Mouse (Mus musculus): Measurements from ENCODE around the gene Nthl1. TPM values are rescaled to one million over a fixed set of nuclear protein-coding genes. Genes with fewer than 3 reads are reported as not detected.
"Not testable (repeated sequence)": the region's sequence is repeated elsewhere in the genome, so short reads cannot be mapped to it uniquely, and the experiment has no call there.

Gene Nthl1
- polyA plus RNA-seq, 1 experiment: 4.1 TPM

GRCm38 (mm10) chr17:24658017-24658758, 25.7 kb downstream of the Nthl1 start, which contains the start of gene Npw:
Gene Npw (minus strand): TSS chr17:24658457.
- no peak for TF ChIP-seq CTCF (IDR thresholded peaks at IDR 0.05; ENCODE audit: low read depth, low read length)
- no peak for TF ChIP-seq POLR2A (IDR thresholded peaks at IDR 0.05; ENCODE audit: borderline replicate concordance, low read depth, low read length)
- Histone ChIP-seq H3K4me3 (ENCODE audit: insufficient read depth, low read length) (peak within 1 kb of the TSS; percentile 42), H3K27ac (ENCODE audit: insufficient read depth, low read depth, low read length) (no peak within 1 kb of the TSS), H3K4me1 (ENCODE audit: control insufficient read depth, insufficient read depth, low read length) (no peaks in the 10 kb centered on the region)

- H3K4me1 ChIP-seq (ENCODE audit: control insufficient read depth, insufficient read depth, low read length): peaks cover 17% of the 10 kb centered on the region
- not testable (repeated sequence) for H3K4me3 ChIP-seq (ENCODE audit: insufficient read depth, low read length)
Measured at GRCm38 (mm10) chr17:24667011-24667410, 34.5 kb downstream of the Nthl1 start.

GRCm38 (mm10) chr17:24667416-24667815, 34.9 kb downstream of the Nthl1 start:
- H3K4me1 ChIP-seq (ENCODE audit: control insufficient read depth, insufficient read depth, low read length): peaks cover 19% of the 10 kb centered on the region
- no peak overlapping the region for H3K4me3 ChIP-seq (ENCODE audit: insufficient read depth, low read length)
- H3K27ac ChIP-seq (ENCODE audit: insufficient read depth, low read depth, low read length): no peak overlapping the region
- TF ChIP-seq POLR2A (IDR thresholded peaks at IDR 0.05; ENCODE audit: borderline replicate concordance, low read depth, low read length) (no peak), CTCF (IDR thresholded peaks at IDR 0.05; ENCODE audit: low read depth, low read length) (peak; percentile 64)

More at GRCm38 (mm10) chr17:24667011-24667410, 34.5 kb downstream of the Nthl1 start:
- H3K27ac ChIP-seq (ENCODE audit: insufficient read depth, low read depth, low read length): not testable (repeated sequence)

- Histone ChIP-seq H3K27ac (ENCODE audit: insufficient read depth, low read depth, low read length) (peak overlapping the region; percentile 43), H3K4me3 (ENCODE audit: insufficient read depth, low read length) (peak overlapping the region; percentile 70), H3K4me1 (ENCODE audit: control insufficient read depth, insufficient read depth, low read length) (peaks cover 26% of the 10 kb centered on the region)
Measured at GRCm38 (mm10) chr17:24669214-24669544, 36.7 kb downstream of the Nthl1 start.

- Histone ChIP-seq H3K4me3 (ENCODE audit: insufficient read depth, low read length) (peak within 1 kb of the TSS; percentile 70), H3K27ac (ENCODE audit: insufficient read depth, low read depth, low read length) (peak within 1 kb of the TSS; percentile 43), H3K4me1 (ENCODE audit: control insufficient read depth, insufficient read depth, low read length) (peaks cover 31% of the 10 kb centered on the region)
- no peak for TF ChIP-seq CTCF (IDR thresholded peaks at IDR 0.05; ENCODE audit: low read depth, low read length)
- TF ChIP-seq POLR2A (IDR thresholded peaks at IDR 0.05; ENCODE audit: borderline replicate concordance, low read depth, low read length): no peak
Measured at GRCm38 (mm10) chr17:24669545-24670245, 37.2 kb downstream of the Nthl1 start, which contains the start of gene Zfp598. Gene Zfp598 (plus strand): TSS chr17:24669687.

GRCm38 (mm10) chr17:24670246-24670844, 37.9 kb downstream of the Nthl1 start:
- peak overlapping the region; percentile 70 for H3K4me3 ChIP-seq (ENCODE audit: insufficient read depth, low read length)
- TF ChIP-seq POLR2A (IDR thresholded peaks at IDR 0.05; ENCODE audit: borderline replicate concordance, low read depth, low read length): no peak
- no peak for TF ChIP-seq CTCF (IDR thresholded peaks at IDR 0.05; ENCODE audit: low read depth, low read length)
- H3K27ac ChIP-seq (ENCODE audit: insufficient read depth, low read depth, low read length): 0 out of 2 replicates have a peak overlapping the region, but pooled peaks have one; percentile 5
- H3K4me1 ChIP-seq (ENCODE audit: control insufficient read depth, insufficient read depth, low read length): peaks cover 33% of the 10 kb centered on the region

- TF ChIP-seq POLR2A (IDR thresholded peaks at IDR 0.05; ENCODE audit: borderline replicate concordance, low read depth, low read length): no peak
- H3K27ac ChIP-seq (ENCODE audit: insufficient read depth, low read depth, low read length): no peak overlapping the region
- H3K4me1 ChIP-seq (ENCODE audit: control insufficient read depth, insufficient read depth, low read length): peaks cover 33% of the 10 kb centered on the region
- no peak overlapping the region for H3K4me3 ChIP-seq (ENCODE audit: insufficient read depth, low read length)
Measured at GRCm38 (mm10) chr17:24671346-24671745, 38.9 kb downstream of the Nthl1 start.

- peaks cover 33% of the 10 kb centered on the region for H3K4me1 ChIP-seq (ENCODE audit: control insufficient read depth, insufficient read depth, low read length)
- no peak overlapping the region for H3K27ac ChIP-seq (ENCODE audit: insufficient read depth, low read depth, low read length)
- H3K4me3 ChIP-seq (ENCODE audit: insufficient read depth, low read length): peak overlapping the region; percentile 15
- no peak for TF ChIP-seq POLR2A (IDR thresholded peaks at IDR 0.05; ENCODE audit: borderline replicate concordance, low read depth, low read length)
- no peak for TF ChIP-seq CTCF (IDR thresholded peaks at IDR 0.05; ENCODE audit: low read depth, low read length)
Measured at GRCm38 (mm10) chr17:24672141-24672540, 39.7 kb downstream of the Nthl1 start.

- Histone ChIP-seq H3K27ac (ENCODE audit: insufficient read depth, low read depth, low read length) (no peak overlapping the region), H3K4me1 (ENCODE audit: control insufficient read depth, insufficient read depth, low read length) (peaks cover 30% of the 10 kb centered on the region), H3K4me3 (ENCODE audit: insufficient read depth, low read length) (no peak overlapping the region)
- no peak for TF ChIP-seq CTCF (IDR thresholded peaks at IDR 0.05; ENCODE audit: low read depth, low read length)
- TF ChIP-seq POLR2A (IDR thresholded peaks at IDR 0.05; ENCODE audit: borderline replicate concordance, low read depth, low read length): no peak
Measured at GRCm38 (mm10) chr17:24674277-24674676, 41.8 kb downstream of the Nthl1 start.

- Histone ChIP-seq H3K4me1 (ENCODE audit: control insufficient read depth, insufficient read depth, low read length) (peaks cover 25% of the 10 kb centered on the region), H3K27ac (ENCODE audit: insufficient read depth, low read depth, low read length) (no peak overlapping the region), H3K4me3 (ENCODE audit: insufficient read depth, low read length) (no peak overlapping the region)
- TF ChIP-seq POLR2A (IDR thresholded peaks at IDR 0.05; ENCODE audit: borderline replicate concordance, low read depth, low read length) (no peak), CTCF (IDR thresholded peaks at IDR 0.05; ENCODE audit: low read depth, low read length) (peak; percentile 57; the same call in 1 of the 2 replicates)
Measured at GRCm38 (mm10) chr17:24676187-24676586, 43.7 kb downstream of the Nthl1 start.
